Mouse (Mus musculus): Measurements from ENCODE around the gene Inpp4a.

GRCm38 (mm10) chr1:37457546-37457945 lies 157.9 kb downstream of the Inpp4a start:
- TF ChIP-seq CTCF (conservative IDR thresholded peaks at IDR 0.05 in 1 of 2, IDR thresholded peaks at IDR 0.05 in 1 of 2; ENCODE audit: low read depth in 2 of 2, low read length in 2 of 2) (no peak), E2F4 (IDR thresholded peaks at IDR 0.05; ENCODE audit: insufficient replicate concordance, low read depth, low read length) (no peak), MEF2A (IDR thresholded peaks at IDR 0.05; ENCODE audit: borderline replicate concordance, low read depth, low read length) (no peak), NELFE (IDR thresholded peaks at IDR 0.05; ENCODE audit: low read depth, low read length) (no peak), UBTF (IDR thresholded peaks at IDR 0.05; ENCODE audit: low read depth, low read length) (no peak), RAD21 (IDR thresholded peaks at IDR 0.05; ENCODE audit: low read depth, low read length) (no peak), JUND (conservative IDR thresholded peaks at IDR 0.05; ENCODE audit: low read depth, low read length) (no peak)
